Mouse (Mus musculus): ENCODE measurements around the gene Fermt2. TPM values are rescaled to one million over a fixed set of nuclear protein-coding genes. Genes with fewer than 3 reads are reported as not detected.

The Fermt2 gene
- total RNA-seq, 2 experiments from 2014 or later: 106 to 112 TPM

DNA sequence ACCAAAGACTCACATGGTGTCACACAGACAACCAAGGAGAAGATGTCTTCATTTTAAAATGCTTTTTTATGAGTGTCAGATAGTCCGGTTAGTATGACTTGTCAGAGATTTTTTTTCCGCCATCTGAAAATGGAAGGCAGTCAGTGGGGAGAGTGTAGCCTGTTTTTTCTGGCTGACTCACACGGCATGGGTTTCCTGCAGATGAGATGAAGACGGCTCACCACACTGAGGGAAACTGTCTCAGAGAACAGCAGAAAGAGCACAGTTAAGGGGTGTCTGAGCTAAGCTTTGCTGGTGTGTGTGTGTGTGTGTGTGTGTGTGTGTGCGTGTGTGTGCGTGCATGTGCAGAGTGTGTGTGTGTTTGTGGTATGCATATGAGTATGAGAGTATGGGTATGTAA is 88.6 kb downstream of the Fermt2 start:
- DNase-seq (ENCODE audit: extremely low spot score in 1 of 2, low spot score in 1 of 2): no peak

- no peak for DNase-seq (ENCODE audit: extremely low spot score in 1 of 2, low spot score in 1 of 2)
These were observed 90.5 kb downstream of the Fermt2 start for GRCm38 (mm10) chr14:45439387-45439786.

GRCm38 (mm10) chr14:45438931-45439275 is 91.0 kb downstream of the Fermt2 start:
- no peak for DNase-seq (ENCODE audit: extremely low spot score in 1 of 2, low spot score in 1 of 2)

DNA sequence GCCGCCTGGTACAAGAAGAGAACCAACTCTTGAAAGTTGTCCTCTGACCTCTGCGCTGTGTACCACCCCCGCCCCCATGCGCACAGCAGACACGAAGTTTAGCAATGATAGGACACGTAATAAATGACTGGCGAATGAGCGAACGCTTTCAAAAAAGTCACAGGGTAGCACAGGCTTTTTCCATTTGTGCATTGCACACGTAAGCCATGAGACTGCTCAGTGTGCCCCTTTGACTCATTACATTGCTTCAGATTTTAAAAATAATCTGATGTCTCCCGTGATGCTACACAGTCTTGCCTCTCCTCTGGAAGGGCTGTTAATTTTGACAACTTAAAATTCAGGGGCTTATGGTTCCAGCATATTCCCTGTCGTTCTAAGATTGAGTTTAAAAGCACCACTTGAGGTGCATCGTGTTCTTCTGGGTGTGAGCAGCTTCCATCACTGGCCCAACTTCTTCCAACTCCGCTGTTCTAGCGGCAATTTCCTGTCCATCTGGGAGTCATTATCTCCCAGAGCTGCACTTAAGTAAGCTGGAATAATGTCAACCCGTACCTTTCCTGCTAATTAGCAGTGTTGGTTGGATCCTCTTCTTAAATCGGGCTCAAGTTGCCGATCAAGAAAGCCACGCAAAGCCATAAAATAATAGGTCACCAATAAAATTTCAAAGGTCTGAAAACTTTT is 91.5 kb downstream of the Fermt2 start:
- DNase-seq (ENCODE audit: extremely low spot score in 1 of 2, low spot score in 1 of 2): no peak

- DNase-seq (ENCODE audit: extremely low spot score in 1 of 2, low spot score in 1 of 2): no peak
These were observed 95.7 kb downstream of the Fermt2 start for GRCm38 (mm10) chr14:45434220-45434619.

GRCm38 (mm10) chr14:45432003-45432402 is 97.9 kb downstream of the Fermt2 start:
- DNase-seq (ENCODE audit: extremely low spot score in 1 of 2, low spot score in 1 of 2): no peak

- no peak for DNase-seq (ENCODE audit: extremely low spot score in 1 of 2, low spot score in 1 of 2)
These were observed 99.7 kb downstream of the Fermt2 start for GRCm38 (mm10) chr14:45430066-45430842.

GRCm38 (mm10) chr14:45423220-45423619 is 106.7 kb downstream of the Fermt2 start:
- DNase-seq (ENCODE audit: extremely low spot score in 1 of 2, low spot score in 1 of 2): peak; percentile 11 to 28

DNA sequence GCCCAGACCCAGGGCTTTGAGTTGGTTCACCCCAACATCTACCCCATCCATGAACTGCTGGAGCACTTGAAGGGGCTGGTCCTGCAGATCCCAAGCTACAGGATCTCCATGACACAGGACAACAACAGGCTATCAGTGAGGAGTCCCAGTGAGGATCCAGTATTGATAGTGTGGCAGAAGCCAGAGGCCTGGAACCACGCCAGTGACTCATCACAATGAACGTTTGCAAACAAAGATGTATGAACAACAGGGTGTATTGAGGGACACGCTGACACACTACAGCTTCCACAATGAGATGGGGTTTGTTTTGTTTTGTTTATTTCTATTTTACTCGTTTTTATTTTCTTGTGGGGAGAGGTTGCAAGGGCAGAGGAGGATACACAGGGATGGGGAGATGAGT is 107.5 kb downstream of the Fermt2 start:
- DNase-seq (ENCODE audit: extremely low spot score in 1 of 2, low spot score in 1 of 2): peak in 1 of 2 experiments; percentile 12

DNA sequence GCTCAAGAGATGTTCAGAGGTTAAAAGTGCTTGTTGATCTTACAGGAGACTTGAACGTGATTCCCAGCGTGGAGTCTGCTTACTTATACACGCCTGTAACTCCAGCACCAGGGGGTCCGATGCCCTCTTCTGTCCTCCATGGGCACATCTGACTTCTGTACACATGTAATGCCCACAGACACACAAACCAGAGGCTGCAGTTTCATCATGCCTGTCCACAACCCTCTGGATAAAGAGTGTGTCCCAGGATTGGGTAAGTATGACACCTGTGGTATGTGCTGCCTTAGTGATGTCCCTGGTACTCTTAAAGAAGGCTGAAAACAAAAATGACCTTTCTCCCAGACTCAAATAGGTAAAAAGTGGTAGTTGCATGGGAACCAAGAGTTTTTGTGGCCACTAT is 110.6 kb downstream of the Fermt2 start:
- no peak for DNase-seq (ENCODE audit: extremely low spot score in 1 of 2, low spot score in 1 of 2)

DNA sequence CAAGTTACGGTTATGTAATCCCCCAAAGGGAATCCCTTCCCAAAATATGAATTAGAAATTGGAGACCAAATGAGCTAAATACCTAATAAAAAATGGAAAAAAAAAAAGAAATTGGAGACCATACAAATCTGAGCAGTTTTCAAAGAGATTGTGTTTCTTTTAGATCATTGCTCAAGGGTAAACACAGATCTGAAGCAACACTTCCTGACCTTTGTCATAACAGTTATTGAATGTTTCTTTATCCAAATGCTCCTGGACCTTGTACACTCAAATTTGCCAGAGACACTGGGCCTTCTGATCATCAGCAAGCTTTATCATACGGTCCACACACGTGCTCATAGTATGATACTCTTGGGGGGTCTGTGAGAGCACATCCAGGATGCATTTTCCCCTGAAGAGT is 111.4 kb downstream of the Fermt2 start:
- no peak for DNase-seq (ENCODE audit: extremely low spot score in 1 of 2, low spot score in 1 of 2)

GRCm38 (mm10) chr14:45416265-45416664 is 113.7 kb downstream of the Fermt2 start:
- no peak for DNase-seq (ENCODE audit: extremely low spot score in 1 of 2, low spot score in 1 of 2)

Other genes starting within 250 kb of the Fermt2 start
- 10 to 100 TPM; 30.4 to 34.5 TPM for gene Ero1l, start 211.3 kb downstream of the Fermt2 start, total RNA-seq (2021)
- 10 to 100 TPM; 94.3 to 95.2 TPM for gene Psmc6, start 200.3 kb downstream of the Fermt2 start, total RNA-seq (2021)
- gene Styx, start 179.0 kb downstream of the Fermt2 start, total RNA-seq (2021): 10 to 100 TPM; 15.0 to 16.8 TPM
- gene Gnpnat1, start 125.2 kb downstream of the Fermt2 start, total RNA-seq (2021): 10 to 100 TPM; 11.8 to 17.1 TPM
- gene Ddhd1, start 128.0 kb upstream of the Fermt2 start, total RNA-seq (2021): 10 to 100 TPM; 63.8 to 78.2 TPM

All from layer of hippocampus, postnatal 25 days (tissue).